Mouse (Mus musculus): Measurements from ENCODE around the gene Ceacam16. TPM values are rescaled to one million over a fixed set of nuclear protein-coding genes. Genes with fewer than 3 reads are reported as not detected.

The Ceacam16 gene
- total RNA-seq (2023) = 1 to 10 TPM; 1.3 to 1.7 TPM

GRCm38 (mm10) chr7:19861199-19861598, at the start of gene Ceacam16:
TSS of gene Ceacam16 (minus strand) at chr7:19861299.

DNA sequence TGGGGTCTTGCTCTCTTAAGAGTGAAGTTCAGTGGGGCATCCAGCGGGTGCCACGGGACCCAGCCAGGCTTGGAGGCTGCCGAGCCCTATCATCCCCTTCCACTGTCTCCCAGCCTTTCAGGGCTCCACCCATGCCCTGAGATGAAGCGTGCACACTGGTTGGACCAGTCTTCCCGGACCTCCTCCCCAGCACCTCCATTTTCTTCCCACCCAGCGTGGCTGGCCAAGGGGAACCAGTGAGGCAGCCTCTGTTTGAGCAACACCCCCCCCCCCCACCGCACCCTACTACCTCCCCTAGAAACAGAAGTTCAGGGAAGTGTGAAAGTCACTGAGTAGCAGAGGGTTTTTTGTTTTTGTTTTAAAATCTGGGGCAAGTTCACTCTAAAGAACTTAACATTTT, 26.8 kb upstream of the Ceacam16 start, which contains the start of gene Ceacam19:
Gene Ceacam19, minus strand, starts transcription at position 117 of the 400 bp plus-strand sequence.

GRCm38 (mm10) chr7:19851858-19852570, 9.1 kb downstream of the Ceacam16 start, which contains the start of gene Gm19345:
TSS of gene Gm19345 (plus strand) at chr7:19852003.

GRCm38 (mm10) chr7:19822604-19823058, 38.5 kb downstream of the Ceacam16 start, which contains the start of gene Bcl3:
TSS of gene Bcl3 (minus strand) at chr7:19822770.

Other genes with a start within 250 kb of the Ceacam16 start
- 10 to 100 TPM; 13.5 to 14.1 TPM for gene Relb, start 231.9 kb downstream of the Ceacam16 start, total RNA-seq (2023)
- gene Clptm1, start 196.3 kb downstream of the Ceacam16 start, total RNA-seq (2023) = 10 to 100 TPM; 57.6 to 60.6 TPM
- gene Apoc2, start 183.4 kb downstream of the Ceacam16 start, total RNA-seq (2023) = 10 to 100 TPM; 52.2 to 56.0 TPM
- gene Gm44805, start 179.9 kb downstream of the Ceacam16 start, total RNA-seq (2023) = not detected
- gene Apoc4, start 179.8 kb downstream of the Ceacam16 start, total RNA-seq (2023) = not detected
- gene Apoc1, start 168.6 kb downstream of the Ceacam16 start, total RNA-seq (2023) = 1 to 10 TPM; 3.8 to 5.7 TPM
- 10 to 100 TPM; 95.8 to 99.6 TPM for gene Apoe, start 162.1 kb downstream of the Ceacam16 start, total RNA-seq (2023)
- 10 to 100 TPM; 28.6 to 35.3 TPM for gene Tomm40, start 145.9 kb downstream of the Ceacam16 start, total RNA-seq (2023)
- gene Nectin2, start 110.8 kb downstream of the Ceacam16 start, total RNA-seq (2023) = under 1 TPM; 0.38 to 0.55 TPM
- gene Bcam, start 90.3 kb downstream of the Ceacam16 start, total RNA-seq (2023) = not detected
- gene Cblc, start 64.5 kb downstream of the Ceacam16 start, total RNA-seq (2023) = not detected
- gene Bcl3, start 38.5 kb downstream of the Ceacam16 start, total RNA-seq (2023) = 10 to 100 TPM; 19.6 to 41.8 TPM
- gene Gm19345, start 9.3 kb downstream of the Ceacam16 start, total RNA-seq (2023) = not detected
- under 1 TPM; 0.68 TPM for gene Ceacam19, start 26.7 kb upstream of the Ceacam16 start, total RNA-seq (2023)
- 1 to 10 TPM; 4.1 to 5.1 TPM for gene Pvr, start 59.9 kb upstream of the Ceacam16 start, total RNA-seq (2023)
- gene Igsf23, start 89.5 kb upstream of the Ceacam16 start, total RNA-seq (2023) = not detected
- not detected for gene Ceacam20, start 104.1 kb upstream of the Ceacam16 start, total RNA-seq (2023)
- gene Nlrp9b, start 130.2 kb upstream of the Ceacam16 start, total RNA-seq (2023) = not detected
- not detected for gene Vmn1r91, start 238.4 kb upstream of the Ceacam16 start, total RNA-seq (2023)

Measured in neutrophil, adult 83 days (primary cell).